Mouse (Mus musculus) neutrophil, adult 65 days (primary cell): Measurements from ENCODE around the gene Barhl1. TPM values are rescaled to one million over a fixed set of nuclear protein-coding genes. Genes with fewer than 3 reads are reported as not detected.

ENCODE experiments used
- total RNA-seq: library from RNA; stranded (reverse); gene quantifications from 2 replicates; pipeline ENCODE4 v1.2.4, GENCODE M21; 2023

Gene Barhl1
- total RNA-seq: not detected in 2 replicates

DNA sequence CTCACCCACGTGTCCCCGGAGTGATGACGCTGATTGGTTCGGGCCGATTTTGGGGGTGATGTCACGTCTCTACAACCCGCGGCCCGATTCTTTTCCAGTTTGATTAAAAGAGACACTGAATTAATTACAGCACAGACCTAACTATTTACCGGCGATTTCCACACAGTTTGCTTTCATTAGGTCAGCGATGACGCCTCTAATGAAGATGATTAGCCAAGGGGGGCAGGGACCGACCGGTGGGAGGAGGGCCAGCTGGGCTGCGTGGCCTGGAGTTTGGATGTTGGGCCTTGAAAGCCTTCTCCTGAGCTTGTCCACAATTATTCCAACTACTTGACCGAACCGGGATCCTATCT lies at the start of gene Barhl1:
TSS of gene Barhl1 (minus strand) at position 156 of the 353 bp plus-strand sequence.

Other genes with a start within 250 kb of the Barhl1 start
- 11.9 and 16.3 TPM in 2 replicates for gene Spaca9, start 216.9 kb downstream of the Barhl1 start, total RNA-seq
- gene Ak8, start 216.5 kb downstream of the Barhl1 start, total RNA-seq: 2.2 and 5.0 TPM in 2 replicates
- gene Gtf3c4, start 76.3 kb downstream of the Barhl1 start, total RNA-seq: 8.8 and 9.4 TPM in 2 replicates
- gene Ddx31, start 76.3 kb downstream of the Barhl1 start, total RNA-seq: 5.1 and 5.8 TPM in 2 replicates
- gene Cfap77, start 138.4 kb upstream of the Barhl1 start, total RNA-seq: 0.73 TPM in 1 of 2 replicates, not detected in the other
- gene Ttf1, start 143.6 kb upstream of the Barhl1 start, total RNA-seq: 12.2 and 16.9 TPM in 2 replicates
- gene Setx, start 207.5 kb upstream of the Barhl1 start, total RNA-seq: 32.1 and 41.3 TPM in 2 replicates